Mouse (Mus musculus) layer of hippocampus, adult 8-10 months (tissue): ENCODE data around the gene Msx2. TPM values are rescaled to one million over a fixed set of nuclear protein-coding genes. Genes with fewer than 3 reads are reported as not detected.

ENCODE experiments used
- total RNA-seq, 4 experiments: library from RNA; stranded (reverse); gene quantifications; 2 replicates each; pipeline ENCODE4 v1.2.4; 2022

Msx2 gene
- total RNA-seq, 4 experiments from 2014 or later, result 0.16 to 0.70 (median 0.45) TPM

Other genes with a start within 250 kb of the Msx2 start
- gene Ror2, start 186.9 kb downstream of the Msx2 start, total RNA-seq, result 1 to 10 TPM in 3 of 4 experiments, under 1 TPM in 1; 0.83 to 1.6 (median 1.2) TPM
- gene Sptlc1, start 95.7 kb downstream of the Msx2 start, total RNA-seq, result 10 to 100 TPM; 30.1 to 33.1 (median 32.0) TPM